Mouse (Mus musculus): ENCODE measurements around the gene Abcf3. TPM values are rescaled to one million over a fixed set of nuclear protein-coding genes. Genes with fewer than 3 reads are reported as not detected.

The Abcf3 gene
- polyA plus RNA-seq, 1 experiment from 2014 or later, result 24.6 TPM

DNA sequence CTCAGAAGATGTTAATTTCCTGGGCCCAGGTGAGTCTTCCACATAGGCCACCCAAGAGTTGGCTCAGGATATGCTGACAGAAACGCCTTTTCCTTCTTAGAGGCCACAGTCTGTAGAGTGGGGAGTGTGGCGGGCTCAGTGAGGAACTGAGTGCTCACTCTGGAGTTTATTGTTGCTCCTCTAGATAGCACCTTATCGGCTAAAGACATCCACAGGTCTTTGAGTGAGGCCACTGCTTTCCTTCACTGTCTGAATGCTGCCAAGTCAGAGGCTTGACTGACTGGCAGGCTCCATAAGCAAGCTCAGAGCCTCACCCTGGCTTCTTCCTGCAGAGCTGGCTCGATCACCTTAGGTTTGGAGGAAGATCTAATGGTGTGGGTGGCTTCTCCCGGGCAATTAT is 19.6 kb upstream of the Abcf3 start:
- Histone ChIP-seq H3K9me3 (replicated peaks) (no peaks in the 10 kb centered on the region), H3K27me3 (no peaks in the 10 kb centered on the region), H3K4me3 (replicated peaks) (no peak overlapping the region), H3K4me2 (peak overlapping the region; percentile 10; the same call in 1 of the 2 replicates), H3K4me1 (replicated peaks) (peaks cover 14% of the 10 kb centered on the region), H3K36me3 (replicated peaks) (peaks cover 87% of the 10 kb centered on the region), H3K27ac (replicated peaks) (peak overlapping the region; percentile 64), H3K9ac (no peak overlapping the region)
- 44% methylated on average over 5 of the region's 5 CpGs for WGBS (ENCODE audit: insufficient replicate concordance)
- ATAC-seq (ENCODE audit: insufficient read depth), result peak; percentile 77

DNA sequence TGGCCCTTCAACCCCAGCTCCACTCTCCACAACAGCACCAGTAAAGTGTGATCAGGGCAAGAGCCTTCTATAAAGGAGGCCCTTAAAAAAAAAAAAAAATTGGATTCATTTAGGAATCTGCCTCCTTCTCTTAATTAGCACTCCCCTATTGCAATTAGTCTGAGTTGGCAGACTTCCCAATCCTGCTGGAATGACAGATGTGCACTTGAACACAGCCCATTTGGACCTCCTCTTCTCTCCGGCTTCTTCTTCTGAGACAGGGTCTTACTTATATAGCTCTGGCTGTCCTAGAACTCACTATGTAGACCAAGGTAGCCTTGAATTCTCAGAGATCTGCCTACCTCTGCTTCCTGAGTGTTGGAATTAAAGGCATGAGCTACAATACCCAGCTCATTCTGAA is 19.0 kb upstream of the Abcf3 start:
- Histone ChIP-seq H3K27ac (replicated peaks) (peak overlapping the region; percentile 64; the same call in 1 of the 2 replicates), H3K4me1 (replicated peaks) (peaks cover 14% of the 10 kb centered on the region), H3K4me3 (replicated peaks) (no peak overlapping the region), H3K9ac (no peak overlapping the region), H3K27me3 (no peaks in the 10 kb centered on the region), H3K36me3 (replicated peaks) (peaks cover 81% of the 10 kb centered on the region), H3K9me3 (replicated peaks) (no peaks in the 10 kb centered on the region), H3K4me2 (no peak overlapping the region)
- ATAC-seq (ENCODE audit: insufficient read depth), result no peak
- WGBS (ENCODE audit: insufficient replicate concordance), result 95% methylated on average over 1 of the region's 1 CpGs

DNA sequence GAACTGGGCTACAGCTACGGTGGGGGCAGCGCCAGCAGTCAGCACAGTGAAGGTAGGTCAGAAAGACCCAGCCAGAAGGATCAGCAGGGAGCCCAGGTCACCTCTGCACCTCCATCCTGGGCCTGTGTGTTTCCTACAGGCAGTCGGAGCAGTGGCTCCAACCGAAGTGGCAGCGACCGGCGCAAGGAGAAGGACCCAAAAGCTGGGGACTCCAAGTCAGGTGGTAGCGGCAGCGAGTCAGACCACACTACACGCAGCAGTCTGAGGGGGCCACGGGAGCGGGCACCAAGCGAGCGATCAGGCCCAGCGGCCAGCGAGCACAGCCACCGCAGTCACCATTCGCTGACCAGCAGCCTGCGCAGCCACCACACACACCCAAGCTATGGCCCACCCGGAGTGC is 17.4 kb upstream of the Abcf3 start:
- no peak overlapping the region for H3K4me2 ChIP-seq
- H3K4me1 ChIP-seq (replicated peaks), result peaks cover 14% of the 10 kb centered on the region
- 85% methylated on average over 20 of the region's 20 CpGs for WGBS (ENCODE audit: insufficient replicate concordance)
- peaks cover 66% of the 10 kb centered on the region for H3K36me3 ChIP-seq (replicated peaks)
- H3K27ac ChIP-seq (replicated peaks), result no peak overlapping the region
- no peaks in the 10 kb centered on the region for H3K27me3 ChIP-seq
- no peaks in the 10 kb centered on the region for H3K9me3 ChIP-seq (replicated peaks)
- no peak overlapping the region for H3K4me3 ChIP-seq (replicated peaks)
- H3K9ac ChIP-seq, result no peak overlapping the region
- ATAC-seq (ENCODE audit: insufficient read depth), result no peak

DNA sequence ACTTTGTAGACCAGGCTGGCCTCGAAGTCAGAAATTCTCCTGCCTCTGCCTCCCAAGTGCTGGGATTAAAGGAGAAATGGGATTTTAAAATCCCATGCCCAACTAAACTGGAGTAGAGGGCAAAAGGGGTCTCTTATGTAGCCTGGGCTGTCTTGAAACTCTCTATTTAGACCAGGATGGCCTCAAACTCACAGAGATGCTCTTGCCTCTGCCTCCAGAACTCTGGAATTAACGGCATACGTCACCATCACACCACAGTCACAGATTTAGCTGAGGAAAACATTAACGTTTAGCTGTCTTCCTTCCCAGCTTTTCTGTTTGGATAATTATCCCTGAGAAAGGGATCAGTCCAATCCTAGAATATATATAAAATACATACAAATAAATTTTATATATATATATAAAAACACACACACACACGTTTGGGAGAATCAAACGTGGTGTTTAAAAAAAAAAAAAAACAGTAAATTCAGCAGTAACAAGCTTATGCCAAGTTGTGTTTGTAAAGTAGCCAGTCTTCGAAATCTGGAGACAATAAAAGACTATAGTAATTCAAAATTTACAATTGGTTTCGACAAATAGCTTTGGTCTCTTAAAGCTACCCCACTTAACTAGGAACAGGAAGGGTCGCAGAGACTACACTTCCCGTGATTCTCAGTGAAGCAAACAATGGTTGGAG is 13.6 kb upstream of the Abcf3 start:
- Histone ChIP-seq H3K27me3 (no peaks in the 10 kb centered on the region), H3K4me3 (replicated peaks) (peak overlapping the region; percentile 80), H3K9me3 (replicated peaks) (no peaks in the 10 kb centered on the region), H3K4me2 (peak overlapping the region; percentile 51), H3K27ac (replicated peaks) (no peak overlapping the region), H3K9ac (no peak overlapping the region), H3K36me3 (replicated peaks) (peaks cover 51% of the 10 kb centered on the region), H3K4me1 (replicated peaks) (peaks cover 28% of the 10 kb centered on the region)
- no peak for ATAC-seq (ENCODE audit: insufficient read depth)
- WGBS (ENCODE audit: insufficient replicate concordance), result 34% methylated on average over 10 of the region's 10 CpGs

DNA sequence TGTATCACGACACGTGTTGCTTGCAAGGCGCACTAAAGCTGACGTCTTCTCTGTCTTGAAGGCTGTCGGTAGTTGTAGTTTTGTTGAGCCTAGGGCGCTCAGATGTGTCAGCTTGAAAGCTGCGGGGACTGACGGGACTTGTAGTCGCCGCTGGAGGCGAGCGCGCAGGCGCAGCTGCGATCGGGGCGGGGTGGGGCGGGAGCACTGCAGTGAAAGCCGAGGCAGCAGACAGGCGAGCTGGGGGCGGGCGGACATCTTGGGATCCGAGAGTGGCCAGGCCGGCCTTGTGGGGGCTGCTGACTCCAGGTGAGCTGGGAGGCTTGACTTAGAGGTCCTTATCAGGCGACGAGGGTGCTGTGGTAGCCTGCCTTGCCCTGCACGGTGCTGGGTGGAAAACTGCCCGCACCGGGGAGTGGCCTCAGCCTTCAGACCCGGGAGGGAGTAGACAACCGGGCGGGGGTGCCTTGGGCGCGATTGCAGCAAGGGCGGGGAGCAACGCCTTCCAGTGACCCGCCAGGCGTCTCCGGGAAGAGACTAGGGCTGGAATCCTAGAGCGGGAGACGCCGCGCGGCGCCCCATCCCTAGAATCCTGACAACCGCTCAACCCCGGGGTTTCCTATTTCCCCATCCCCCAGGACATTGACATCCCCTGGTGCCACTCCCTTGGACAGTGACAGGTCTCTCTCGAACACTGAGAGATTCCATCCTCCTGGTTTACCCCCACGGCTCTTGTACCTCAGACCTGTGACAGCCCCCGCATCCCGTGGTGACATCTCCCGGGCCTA is 12.9 kb upstream of the Abcf3 start, which contains the start of gene Ap2m1:
Gene Ap2m1, plus strand, starts transcription at position 183 of the 785 bp plus-strand sequence.
- ATAC-seq (ENCODE audit: insufficient read depth), result peak; percentile 96

DNA sequence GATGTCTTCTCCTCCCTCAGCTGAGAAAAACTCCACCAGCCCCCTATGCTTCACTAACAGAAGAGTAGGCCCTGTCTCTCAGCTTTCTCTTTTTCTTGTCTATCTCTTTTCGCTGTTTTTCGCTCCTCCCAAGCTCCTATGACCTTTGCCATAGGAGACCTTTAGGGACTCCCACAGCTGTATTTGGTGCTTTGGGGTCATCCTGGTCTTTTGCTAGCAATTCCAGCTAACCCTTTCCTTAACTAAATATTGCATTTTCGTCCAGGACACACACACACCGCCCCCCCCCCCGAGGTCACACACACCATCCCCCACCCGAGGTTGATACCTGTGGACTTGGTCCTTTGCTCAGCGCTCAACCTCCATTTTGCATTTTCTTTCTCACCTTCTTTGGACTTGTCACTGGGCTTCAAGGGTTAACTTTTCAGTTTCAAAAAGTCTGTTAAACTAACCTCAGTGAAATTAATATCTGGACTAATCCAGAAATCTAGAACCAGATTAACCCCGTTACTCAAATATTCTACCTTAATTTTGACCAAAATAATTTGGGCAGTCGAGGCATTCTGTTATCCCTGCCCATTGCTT is 12.2 kb upstream of the Abcf3 start:
- Histone ChIP-seq H3K4me2 (peak overlapping the region; percentile 79), H3K27me3 (no peaks in the 10 kb centered on the region), H3K9me3 (replicated peaks) (no peaks in the 10 kb centered on the region), H3K36me3 (replicated peaks) (peaks cover 53% of the 10 kb centered on the region), H3K27ac (replicated peaks) (peak overlapping the region; percentile 96), H3K4me3 (replicated peaks) (peak overlapping the region; percentile 80), H3K9ac (peak overlapping the region; percentile 88), H3K4me1 (replicated peaks) (peaks cover 38% of the 10 kb centered on the region)
- WGBS (ENCODE audit: insufficient replicate concordance), result 16% methylated on average over 9 of the region's 9 CpGs
- ATAC-seq (ENCODE audit: insufficient read depth), result no peak

More for the DNA sequence above, 12.9 kb upstream of the Abcf3 start, which contains the start of gene Ap2m1:
- Histone ChIP-seq H3K4me3 (replicated peaks) (peak within 1 kb of the TSS; percentile 80), H3K36me3 (replicated peaks) (peaks cover 53% of the 10 kb centered on the region), H3K4me2 (peak within 1 kb of the TSS; percentile 79), H3K4me1 (replicated peaks) (peaks cover 35% of the 10 kb centered on the region), H3K27me3 (no peaks in the 10 kb centered on the region), H3K9ac (peak within 1 kb of the TSS; percentile 88), H3K9me3 (replicated peaks) (no peaks in the 10 kb centered on the region), H3K27ac (replicated peaks) (peak within 1 kb of the TSS; percentile 96)
- WGBS (ENCODE audit: insufficient replicate concordance), result under 1% methylated on average over 52 of the region's 52 CpGs

DNA sequence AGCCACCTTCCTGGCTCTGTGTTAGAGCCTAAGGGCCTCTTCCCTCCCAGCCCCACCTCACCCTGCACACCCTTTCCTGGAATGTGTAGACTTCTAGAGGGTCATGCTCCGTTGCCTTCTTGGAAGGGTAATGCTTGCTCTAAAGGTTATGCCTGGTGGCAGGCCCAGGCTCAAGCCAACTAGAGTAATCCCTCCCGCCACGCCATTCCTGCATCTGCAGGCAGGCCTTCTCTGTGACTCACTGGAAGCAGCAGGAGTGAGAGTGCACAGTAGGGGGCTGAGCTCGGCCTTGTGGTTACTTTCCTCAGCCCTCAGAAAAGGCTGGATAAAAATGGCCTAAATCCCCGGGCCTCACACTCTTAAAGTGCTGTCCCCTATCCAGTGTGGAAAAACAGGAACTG is 11.3 kb upstream of the Abcf3 start:
- Histone ChIP-seq H3K9me3 (replicated peaks) (no peaks in the 10 kb centered on the region), H3K9ac (peak overlapping the region; percentile 88), H3K27me3 (no peaks in the 10 kb centered on the region), H3K27ac (replicated peaks) (peak overlapping the region; percentile 96), H3K4me3 (replicated peaks) (peak overlapping the region; percentile 80), H3K4me2 (peak overlapping the region; percentile 79), H3K4me1 (replicated peaks) (peaks cover 38% of the 10 kb centered on the region), H3K36me3 (replicated peaks) (peaks cover 53% of the 10 kb centered on the region)
- WGBS (ENCODE audit: insufficient replicate concordance), result 30% methylated on average over 5 of the region's 5 CpGs
- no peak for ATAC-seq (ENCODE audit: insufficient read depth)

DNA sequence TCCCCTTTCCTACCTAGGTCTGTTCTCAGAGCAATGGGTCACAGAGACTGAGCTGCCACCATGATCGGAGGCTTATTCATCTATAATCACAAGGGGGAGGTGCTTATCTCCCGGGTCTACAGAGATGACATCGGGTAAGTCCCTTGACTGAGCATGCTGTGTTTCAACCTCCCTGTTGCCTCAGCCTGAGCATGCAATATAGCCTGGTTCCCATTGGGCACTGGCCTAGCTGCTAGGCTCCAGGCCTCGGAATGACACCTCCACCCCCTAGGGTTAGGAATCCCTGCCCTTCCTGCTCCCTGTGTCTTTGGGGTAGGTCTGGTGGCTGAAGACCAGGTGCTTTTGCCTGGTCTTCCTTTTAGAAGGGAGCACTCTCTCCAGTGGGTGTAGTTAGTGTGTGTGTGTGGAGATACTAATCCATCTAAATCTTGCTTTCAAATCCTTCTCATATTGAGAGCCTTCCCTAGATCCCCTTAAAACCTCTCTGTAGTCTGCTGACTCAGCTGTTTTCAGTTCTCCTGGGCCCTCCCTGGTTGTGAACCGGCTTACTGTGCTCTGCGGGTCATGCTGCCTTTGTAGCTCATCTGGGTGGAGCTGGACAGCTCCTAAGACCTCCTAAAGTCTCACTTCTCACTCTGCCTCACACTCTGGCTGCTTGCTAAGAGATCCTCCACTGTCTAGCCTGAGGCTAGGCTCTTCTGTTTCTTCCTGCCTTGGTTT is 10.6 kb upstream of the Abcf3 start:
- no peak for ATAC-seq (ENCODE audit: insufficient read depth)
- H3K4me2 ChIP-seq, result peak overlapping the region; percentile 79
- peak overlapping the region; percentile 96 for H3K27ac ChIP-seq (replicated peaks)
- H3K9ac ChIP-seq, result peak overlapping the region; percentile 88
- peaks cover 38% of the 10 kb centered on the region for H3K4me1 ChIP-seq (replicated peaks)
- peak overlapping the region; percentile 80 for H3K4me3 ChIP-seq (replicated peaks)
- 29% methylated on average over 6 of the region's 6 CpGs for WGBS (ENCODE audit: insufficient replicate concordance)
- H3K36me3 ChIP-seq (replicated peaks), result peaks cover 57% of the 10 kb centered on the region
- no peaks in the 10 kb centered on the region for H3K27me3 ChIP-seq
- no peaks in the 10 kb centered on the region for H3K9me3 ChIP-seq (replicated peaks)

DNA sequence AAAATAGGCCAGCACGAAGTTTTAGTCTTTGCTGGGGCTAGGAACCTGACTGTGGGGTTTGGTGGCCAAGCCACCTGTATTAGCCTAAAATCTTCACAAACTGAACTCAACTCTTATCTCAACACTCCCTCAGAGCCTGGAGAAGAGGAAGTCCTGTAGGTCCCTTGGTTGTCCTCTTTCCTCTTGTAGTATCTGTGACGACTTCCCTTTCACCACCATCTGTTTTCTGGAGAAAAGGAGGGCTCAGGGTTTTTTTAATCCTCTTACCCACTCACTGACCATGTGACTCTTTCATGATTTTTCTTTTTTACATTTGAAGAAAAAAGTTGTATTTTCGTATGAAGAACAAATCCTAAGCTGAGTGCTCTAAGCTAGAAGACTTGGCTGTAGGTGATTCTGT is 8.7 kb upstream of the Abcf3 start:
- no peaks in the 10 kb centered on the region for H3K27me3 ChIP-seq
- WGBS (ENCODE audit: insufficient replicate concordance), result 34% methylated on average over 3 of the region's 3 CpGs
- no peak overlapping the region for H3K9ac ChIP-seq
- H3K36me3 ChIP-seq (replicated peaks), result peaks cover 68% of the 10 kb centered on the region
- H3K4me3 ChIP-seq (replicated peaks), result no peak overlapping the region
- H3K4me2 ChIP-seq, result no peak overlapping the region
- ATAC-seq (ENCODE audit: insufficient read depth), result no peak
- H3K9me3 ChIP-seq (replicated peaks), result no peaks in the 10 kb centered on the region
- H3K4me1 ChIP-seq (replicated peaks), result peaks cover 38% of the 10 kb centered on the region
- 0 out of 2 replicates have a peak overlapping the region, but pooled peaks have one; percentile 15 for H3K27ac ChIP-seq (replicated peaks)

DNA sequence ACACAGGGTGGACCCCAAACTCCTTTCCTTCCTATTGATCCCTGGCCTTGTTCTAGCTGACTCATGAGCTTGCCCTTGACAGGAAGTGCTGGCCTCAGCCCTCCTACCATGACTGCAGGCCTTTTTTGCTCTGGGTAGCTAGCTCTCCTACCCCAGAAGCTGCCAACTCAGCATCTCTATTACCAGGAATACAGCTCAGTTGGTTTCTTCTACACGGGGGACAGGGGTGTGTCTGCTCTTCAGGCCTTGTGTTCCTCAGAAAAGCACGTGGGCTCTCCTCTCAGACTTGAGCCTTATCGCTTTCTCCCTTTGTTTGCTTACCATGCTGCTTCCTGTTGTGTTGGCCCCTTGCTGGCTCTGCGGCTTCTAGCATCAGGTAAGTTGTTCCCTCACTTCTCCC is 7.9 kb upstream of the Abcf3 start:
- Histone ChIP-seq H3K4me1 (replicated peaks) (peaks cover 38% of the 10 kb centered on the region), H3K9ac (no peak overlapping the region), H3K9me3 (replicated peaks) (no peaks in the 10 kb centered on the region), H3K4me3 (replicated peaks) (no peak overlapping the region), H3K36me3 (replicated peaks) (peaks cover 76% of the 10 kb centered on the region), H3K27me3 (no peaks in the 10 kb centered on the region), H3K27ac (replicated peaks) (0 out of 2 replicates have a peak overlapping the region, but pooled peaks have one; percentile 15), H3K4me2 (no peak overlapping the region)
- ATAC-seq (ENCODE audit: insufficient read depth), result no peak
- WGBS (ENCODE audit: insufficient replicate concordance), result 38% methylated on average over 4 of the region's 4 CpGs

Measured in liver, embryonic 15.5 days (tissue).